Mouse (Mus musculus): ENCODE data around the gene Mpdu1. TPM values are rescaled to one million over a fixed set of nuclear protein-coding genes. Genes with fewer than 3 reads are reported as not detected.

The Mpdu1 gene
- polyA plus RNA-seq, 1 experiment from 2014 or later = 83.0 TPM

GRCm38 (mm10) chr11:69684128-69684745 is 21.8 kb upstream of the Mpdu1 start:
- DNase-seq (ENCODE audit: low spot score) (no peak), ATAC-seq (no peak)
- peaks cover 10% of the 10 kb centered on the region for H3K36me3 ChIP-seq (ENCODE audit: control insufficient read depth, insufficient read depth, low read length)
- peaks cover 25% of the 10 kb centered on the region for H3K4me1 ChIP-seq (ENCODE audit: control insufficient read depth, insufficient read depth, low read length)
- H3K9ac ChIP-seq (ENCODE audit: low read length) = no peak overlapping the region
- no peaks in the 10 kb centered on the region for H3K9me3 ChIP-seq (replicated peaks; ENCODE audit: control insufficient read depth, low read length)
- no peak overlapping the region for H3K4me2 ChIP-seq (ENCODE audit: low read length)
- H3K27ac ChIP-seq (ENCODE audit: low read depth, low read length) = no peak overlapping the region
- WGBS = 80% methylated on average over 12 of the region's 12 CpGs
- H3K4me3 ChIP-seq (ENCODE audit: low read depth, low read length) = no peak overlapping the region
- no peaks in the 10 kb centered on the region for H3K27me3 ChIP-seq (replicated peaks; ENCODE audit: control insufficient read depth, insufficient read depth, low read length)

- no peak overlapping the region for H3K4me3 ChIP-seq (ENCODE audit: low read depth, low read length)
- WGBS = 84% methylated on average over 7 of the region's 7 CpGs
- ATAC-seq (no peak), DNase-seq (ENCODE audit: low spot score) (no peak)
- H3K4me2 ChIP-seq (ENCODE audit: low read length) = peak overlapping the region; percentile 97; the same call in 1 of the 2 replicates
- peaks cover 25% of the 10 kb centered on the region for H3K4me1 ChIP-seq (ENCODE audit: control insufficient read depth, insufficient read depth, low read length)
- peaks cover 14% of the 10 kb centered on the region for H3K36me3 ChIP-seq (ENCODE audit: control insufficient read depth, insufficient read depth, low read length)
- H3K27ac ChIP-seq (ENCODE audit: low read depth, low read length) = peak overlapping the region; percentile 93; the same call in 1 of the 2 replicates
- no peaks in the 10 kb centered on the region for H3K9me3 ChIP-seq (replicated peaks; ENCODE audit: control insufficient read depth, low read length)
- H3K9ac ChIP-seq (ENCODE audit: low read length) = no peak overlapping the region
- H3K27me3 ChIP-seq (replicated peaks; ENCODE audit: control insufficient read depth, insufficient read depth, low read length) = no peaks in the 10 kb centered on the region
Measured at GRCm38 (mm10) chr11:69683576-69683975, 21.1 kb upstream of the Mpdu1 start.

- ATAC-seq = peak; percentile 46
- 22% methylated on average over 12 of the region's 12 CpGs for WGBS
- H3K4me1 ChIP-seq (ENCODE audit: control insufficient read depth, insufficient read depth, low read length) = peaks cover 25% of the 10 kb centered on the region
Measured at GRCm38 (mm10) chr11:69682840-69683533, 20.5 kb upstream of the Mpdu1 start.

GRCm38 (mm10) chr11:69682209-69682839 is 19.9 kb upstream of the Mpdu1 start:
- ATAC-seq (peak; percentile 21), DNase-seq (ENCODE audit: low spot score) (no peak)
- WGBS = 26% methylated on average over 24 of the region's 24 CpGs
- peaks cover 25% of the 10 kb centered on the region for H3K4me1 ChIP-seq (ENCODE audit: control insufficient read depth, insufficient read depth, low read length)
- no peaks in the 10 kb centered on the region for H3K27me3 ChIP-seq (replicated peaks; ENCODE audit: control insufficient read depth, insufficient read depth, low read length)
- peak overlapping the region; percentile 97 for H3K4me2 ChIP-seq (ENCODE audit: low read length)
- H3K9ac ChIP-seq (ENCODE audit: low read length) = peak overlapping the region; percentile 64
- no peaks in the 10 kb centered on the region for H3K9me3 ChIP-seq (replicated peaks; ENCODE audit: control insufficient read depth, low read length)
- peak overlapping the region; percentile 63 for H3K4me3 ChIP-seq (ENCODE audit: low read depth, low read length)
- peaks cover 26% of the 10 kb centered on the region for H3K36me3 ChIP-seq (ENCODE audit: control insufficient read depth, insufficient read depth, low read length)
- peak overlapping the region; percentile 93 for H3K27ac ChIP-seq (ENCODE audit: low read depth, low read length)

More at GRCm38 (mm10) chr11:69682840-69683533, 20.5 kb upstream of the Mpdu1 start:
- Histone ChIP-seq H3K9me3 (replicated peaks; ENCODE audit: control insufficient read depth, low read length) (no peaks in the 10 kb centered on the region), H3K27ac (ENCODE audit: low read depth, low read length) (peak overlapping the region; percentile 93), H3K27me3 (replicated peaks; ENCODE audit: control insufficient read depth, insufficient read depth, low read length) (no peaks in the 10 kb centered on the region), H3K4me3 (ENCODE audit: low read depth, low read length) (no peak overlapping the region), H3K4me2 (ENCODE audit: low read length) (peak overlapping the region; percentile 97), H3K9ac (ENCODE audit: low read length) (peak overlapping the region; percentile 57), H3K36me3 (ENCODE audit: control insufficient read depth, insufficient read depth, low read length) (peaks cover 20% of the 10 kb centered on the region)
- DNase-seq (ENCODE audit: low spot score) = peak; percentile 96

- WGBS = under 1% methylated on average over 72 of the region's 80 CpGs
- H3K27ac ChIP-seq (ENCODE audit: low read depth, low read length) = peak within 1 kb of the TSS; percentile 93
- ATAC-seq = peak; percentile 98
- peak within 1 kb of the TSS; percentile 63 for H3K4me3 ChIP-seq (ENCODE audit: low read depth, low read length)
- peak; percentile 99 for DNase-seq (ENCODE audit: low spot score)
- peak within 1 kb of the TSS; percentile 97 for H3K4me2 ChIP-seq (ENCODE audit: low read length)
- peaks cover 34% of the 10 kb centered on the region for H3K36me3 ChIP-seq (ENCODE audit: control insufficient read depth, insufficient read depth, low read length)
- no peaks in the 10 kb centered on the region for H3K27me3 ChIP-seq (replicated peaks; ENCODE audit: control insufficient read depth, insufficient read depth, low read length)
- peaks cover 25% of the 10 kb centered on the region for H3K4me1 ChIP-seq (ENCODE audit: control insufficient read depth, insufficient read depth, low read length)
- no peaks in the 10 kb centered on the region for H3K9me3 ChIP-seq (replicated peaks; ENCODE audit: control insufficient read depth, low read length)
- peak within 1 kb of the TSS; percentile 79 for H3K9ac ChIP-seq (ENCODE audit: low read length)
Measured at GRCm38 (mm10) chr11:69681314-69682208, 19.1 kb upstream of the Mpdu1 start, which contains the start of gene Senp3. Gene Senp3 (minus strand): TSS chr11:69682084.

GRCm38 (mm10) chr11:69680136-69680855 is 17.9 kb upstream of the Mpdu1 start:
- no peak for DNase-seq (ENCODE audit: low spot score)
- Histone ChIP-seq H3K4me3 (ENCODE audit: low read depth, low read length) (peak overlapping the region; percentile 63), H3K27ac (ENCODE audit: low read depth, low read length) (no peak overlapping the region), H3K4me2 (ENCODE audit: low read length) (peak overlapping the region; percentile 97), H3K9ac (ENCODE audit: low read length) (peak overlapping the region; percentile 79; the same call in 1 of the 2 replicates), H3K9me3 (replicated peaks; ENCODE audit: control insufficient read depth, low read length) (no peaks in the 10 kb centered on the region), H3K4me1 (ENCODE audit: control insufficient read depth, insufficient read depth, low read length) (peaks cover 15% of the 10 kb centered on the region), H3K27me3 (replicated peaks; ENCODE audit: control insufficient read depth, insufficient read depth, low read length) (no peaks in the 10 kb centered on the region), H3K36me3 (ENCODE audit: control insufficient read depth, insufficient read depth, low read length) (peaks cover 47% of the 10 kb centered on the region)
- WGBS = 93% methylated on average over 30 of the region's 30 CpGs
- no peak for ATAC-seq

GRCm38 (mm10) chr11:69679144-69679543 is 16.7 kb upstream of the Mpdu1 start:
- H3K9me3 ChIP-seq (replicated peaks; ENCODE audit: control insufficient read depth, low read length) = no peaks in the 10 kb centered on the region
- H3K9ac ChIP-seq (ENCODE audit: low read length) = no peak overlapping the region
- H3K27me3 ChIP-seq (replicated peaks; ENCODE audit: control insufficient read depth, insufficient read depth, low read length) = no peaks in the 10 kb centered on the region
- no peak overlapping the region for H3K27ac ChIP-seq (ENCODE audit: low read depth, low read length)
- WGBS = 97% methylated on average over 2 of the region's 2 CpGs
- peaks cover 58% of the 10 kb centered on the region for H3K36me3 ChIP-seq (ENCODE audit: control insufficient read depth, insufficient read depth, low read length)
- ATAC-seq (no peak), DNase-seq (ENCODE audit: low spot score) (no peak)
- H3K4me2 ChIP-seq (ENCODE audit: low read length) = no peak overlapping the region
- peaks cover 15% of the 10 kb centered on the region for H3K4me1 ChIP-seq (ENCODE audit: control insufficient read depth, insufficient read depth, low read length)
- H3K4me3 ChIP-seq (ENCODE audit: low read depth, low read length) = no peak overlapping the region
